Mouse (Mus musculus) hindbrain, embryonic 16.5 days (tissue): ENCODE data around the gene Samd8. TPM values are rescaled to one million over a fixed set of nuclear protein-coding genes. Genes with fewer than 3 reads are reported as not detected.

Experiments
- ATAC-seq: fragments of 200-750 bp; cut with Nextera tagmentation; 2 replicates; pipeline ENCODE4 v1.8.0; 2017; ENCODE audit warnings: moderate TSS enrichment, moderate library complexity
- H3K27ac ChIP-seq: fragments of 300-500 bp; sonication (generic); 2 replicates; pipeline ENCODE4 v1.5.1; 2014; ENCODE audit warnings: low read depth, mild to moderate bottlenecking, control low read depth, low read length, moderate library complexity
- H3K27me3 ChIP-seq: fragments of 300-500 bp; sonication (generic); replicated peaks from 2 replicates; pipeline ENCODE4 v1.6.1; 2014; ENCODE audit warnings: low read length; ENCODE audit not compliant: control insufficient read depth, insufficient read depth
- H3K36me3 ChIP-seq: fragments of 300-500 bp; sonication (generic); 2 replicates; pipeline ENCODE4 v1.6.1; 2014; ENCODE audit warnings: mild to moderate bottlenecking, low read length, moderate library complexity, mixed read lengths; ENCODE audit not compliant: control insufficient read depth, insufficient read depth
- H3K4me1 ChIP-seq: fragments of 300-500 bp; sonication (generic); 2 replicates; pipeline ENCODE4 v1.6.1; 2014; ENCODE audit warnings: low read depth, low read length; ENCODE audit not compliant: control insufficient read depth, insufficient read depth
- H3K4me2 ChIP-seq: fragments of 300-500 bp; sonication (generic); 2 replicates; pipeline ENCODE4 v1.6.1; 2014; ENCODE audit warnings: mild to moderate bottlenecking, low read length, control low read depth, moderate library complexity
- H3K4me3 ChIP-seq: fragments of 300-500 bp; sonication (generic); 2 replicates; pipeline ENCODE4 v1.5.1; 2014; ENCODE audit warnings: mild to moderate bottlenecking, low read length, control low read depth, moderate library complexity
- H3K9ac ChIP-seq: fragments of 300-500 bp; sonication (generic); 2 replicates; pipeline ENCODE4 v1.6.1; 2014; ENCODE audit warnings: low read depth, mild to moderate bottlenecking, control low read depth, low read length, moderate library complexity
- H3K9me3 ChIP-seq: fragments of 300-500 bp; sonication (generic); 2 replicates; pipeline ENCODE4 v1.6.1; 2014; ENCODE audit warnings: mild to moderate bottlenecking, low read length, moderate library complexity; ENCODE audit not compliant: control insufficient read depth
- WGBS: fragments of 180-500 bp; shearing (Covaris S2); extraction: QIAGEN DNeasy Blood & Tissue Kit; methylation state at CpG from one replicate; pipeline ENCODE4 v1.1.7; 2014; 5-methylcytosine and 5-hydroxymethylcytosine counted together
- polyA plus RNA-seq: library from polyadenylated mRNA; unstranded; fragments of >200 nt; fragmentation: Nextera tagmentation; extraction: Ambion mirVana; gene quantifications from 2 replicates; pipeline ENCODE4 v1.2.1, GENCODE M21; 2015

The Samd8 gene
- polyA plus RNA-seq, 1 experiment from 2014 or later: 20.4 TPM

DNA sequence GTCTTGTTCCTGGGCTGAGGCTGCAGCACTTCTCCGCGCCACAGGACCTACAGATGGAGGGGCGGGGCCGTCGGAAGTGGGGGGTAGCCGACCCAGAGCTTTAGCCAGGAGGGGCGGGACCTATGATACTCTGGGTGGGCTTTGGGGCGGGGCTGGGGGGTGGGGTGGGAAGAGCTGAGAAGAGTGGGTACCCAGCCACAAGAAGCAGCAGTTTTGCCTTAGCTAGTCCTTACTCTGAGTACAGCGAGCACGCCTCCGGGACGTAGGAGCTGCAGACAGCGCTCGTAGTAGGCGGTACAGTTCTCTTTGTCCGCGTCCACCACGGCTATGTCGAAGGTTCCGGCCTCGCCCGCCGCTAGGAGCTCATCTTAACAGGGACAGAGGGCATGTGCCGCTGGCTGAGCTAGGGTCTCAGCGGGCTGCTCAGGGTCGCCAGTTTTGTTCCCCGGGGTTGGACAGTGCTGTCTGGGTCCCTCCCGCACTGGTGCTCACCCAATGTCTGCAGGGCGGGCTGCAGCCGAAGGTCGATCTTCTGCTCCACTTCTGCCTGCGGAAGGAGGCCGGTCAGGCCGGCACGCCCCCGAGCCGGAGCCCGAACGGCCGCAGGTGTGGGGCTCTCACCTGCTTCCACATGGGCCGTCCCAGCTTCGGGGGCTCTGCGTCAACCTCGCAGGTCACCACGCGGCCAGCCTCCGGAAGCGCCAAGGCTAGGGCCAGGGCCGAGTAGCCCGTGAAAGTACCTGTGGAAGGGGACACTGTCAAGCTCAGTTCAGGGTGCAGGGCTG lies 97.2 kb downstream of the Samd8 start:
- Histone ChIP-seq H3K9me3 (no peaks in the 10 kb centered on the region), H3K36me3 (peaks cover 7% of the 10 kb centered on the region), H3K27ac (peak overlapping the region; percentile 72), H3K4me2 (peak overlapping the region; percentile 92), H3K4me3 (peak overlapping the region; percentile 76), H3K9ac (peak overlapping the region; percentile 92), H3K27me3 (no peaks in the 10 kb centered on the region), H3K4me1 (peaks cover 8% of the 10 kb centered on the region)
- peak; percentile 51 for ATAC-seq
- 1% methylated on average over 50 of the region's 50 CpGs for WGBS

Other genes starting within 250 kb of the Samd8 start
- gene Dupd1, start 36.0 kb upstream of the Samd8 start, polyA plus RNA-seq: 0.14 TPM in 1 of 2 replicates, not detected in the other
- 0.36 TPM in 1 of 2 replicates, not detected in the other for gene Dusp13, start 650 bp downstream of the Samd8 start, polyA plus RNA-seq
- gene Vdac2, start 74.7 kb downstream of the Samd8 start, polyA plus RNA-seq: 300 and 327 TPM in 2 replicates
- gene Comtd1, start 98.4 kb downstream of the Samd8 start, polyA plus RNA-seq: 59.2 and 68.9 TPM in 2 replicates
- gene Zfp503, start 239.1 kb downstream of the Samd8 start, polyA plus RNA-seq: 8.0 and 9.9 TPM in 2 replicates